Mouse (Mus musculus) liver, adult 2 months (tissue): ENCODE measurements around the gene Ppef1.

Experiments used
- CTCF ChIP-seq: fragments of 200-500 bp; IDR thresholded peaks from 2 replicates; pipeline ENCODE4 v1.5.1; 2011; ENCODE audit warnings: low read depth, low read length, control low read depth
- POLR2A ChIP-seq: fragments of 200-500 bp; IDR thresholded peaks from 2 replicates; pipeline ENCODE4 v1.6.1; 2011; ENCODE audit warnings: low read length, control low read depth; ENCODE audit not compliant: insufficient read depth; ENCODE audit errors: extremely low read depth

DNA sequence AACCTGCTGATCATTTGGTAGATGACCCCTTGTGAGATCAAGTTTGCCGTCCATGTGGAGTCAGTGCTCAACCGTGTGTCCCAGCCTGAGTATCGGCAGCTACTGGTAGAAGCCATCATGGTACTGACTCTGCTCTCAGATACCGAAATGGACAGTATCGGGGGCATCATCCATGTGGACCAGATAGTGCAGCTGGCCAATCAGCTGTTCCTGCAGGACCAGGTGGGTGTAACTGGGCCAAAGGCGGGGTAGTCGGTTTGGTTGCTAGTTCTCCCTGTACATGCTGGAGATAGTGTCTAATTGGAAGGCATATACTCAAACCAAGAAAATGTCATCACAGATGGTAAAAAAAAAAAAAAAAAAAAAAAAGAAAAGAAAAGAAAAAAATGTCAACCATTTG, 145.4 kb downstream of the Ppef1 start:
- no peak for TF ChIP-seq CTCF
- no peak for TF ChIP-seq POLR2A
